Mouse (Mus musculus) layer of hippocampus, postnatal 10 days (tissue): ENCODE data around the gene Rgs17. TPM values are rescaled to one million over a fixed set of nuclear protein-coding genes. Genes with fewer than 3 reads are reported as not detected.

ENCODE experiments used
- DNase-seq, 2 experiments: peaks; one replicate each; pipeline ENCODE4 v3.0.0; 2021; ENCODE audit warnings: low spot score in 2 of 2
- total RNA-seq, 2 experiments: library from RNA; stranded (reverse); gene quantifications; 2 replicates each; pipeline ENCODE4 v1.2.3; 2021

Rgs17 gene
- total RNA-seq, 2 experiments from 2014 or later = 45.1 to 46.5 TPM

- DNase-seq = peak in 1 of 2 experiments; percentile 46
Observed at GRCm38 (mm10) chr10:5824779-5825178, 97.4 kb downstream of the Rgs17 start.

- DNase-seq = peak; percentile 93 to 95
Observed at GRCm38 (mm10) chr10:5823740-5824491, 98.3 kb downstream of the Rgs17 start, which contains the start of gene Mtrf1l. Gene Mtrf1l (minus strand): TSS chr10:5823910.

GRCm38 (mm10) chr10:5823291-5823739 lies 98.9 kb downstream of the Rgs17 start:
- DNase-seq = peak; percentile 40 to 58

GRCm38 (mm10) chr10:5818772-5819171 lies 103.4 kb downstream of the Rgs17 start:
- no peak for DNase-seq

- DNase-seq = no peak
Observed at GRCm38 (mm10) chr10:5815968-5816367, 106.2 kb downstream of the Rgs17 start.

GRCm38 (mm10) chr10:5813724-5814123 lies 108.5 kb downstream of the Rgs17 start:
- no peak for DNase-seq

GRCm38 (mm10) chr10:5807683-5808082 lies 114.5 kb downstream of the Rgs17 start:
- no peak for DNase-seq

GRCm38 (mm10) chr10:5806996-5807395 lies 115.2 kb downstream of the Rgs17 start:
- no peak for DNase-seq

- DNase-seq = peak in 1 of 2 experiments; percentile 25
Observed at GRCm38 (mm10) chr10:5806416-5806815, 115.8 kb downstream of the Rgs17 start.

GRCm38 (mm10) chr10:5805731-5806307 lies 116.4 kb downstream of the Rgs17 start:
- DNase-seq = peak; percentile 93 to 96

- DNase-seq = peak; percentile 97 to 98
Observed at GRCm38 (mm10) chr10:5805243-5805730, 116.9 kb downstream of the Rgs17 start, which contains the start of gene Fbxo5. Gene Fbxo5 (minus strand): TSS chr10:5805600.

GRCm38 (mm10) chr10:5804691-5805156 lies 117.5 kb downstream of the Rgs17 start:
- DNase-seq = peak in 1 of 2 experiments; percentile 23

- DNase-seq = no peak
Observed at GRCm38 (mm10) chr10:5803739-5804138, 118.5 kb downstream of the Rgs17 start.

- no peak for DNase-seq
Observed at GRCm38 (mm10) chr10:5802866-5803265, 119.3 kb downstream of the Rgs17 start.

- no peak for DNase-seq
Observed at GRCm38 (mm10) chr10:5800490-5800889, 121.7 kb downstream of the Rgs17 start.

- DNase-seq = no peak
Observed at GRCm38 (mm10) chr10:5798069-5798468, 124.1 kb downstream of the Rgs17 start.

GRCm38 (mm10) chr10:5790657-5791056 lies 131.5 kb downstream of the Rgs17 start:
- peak; percentile 76 to 81 for DNase-seq

GRCm38 (mm10) chr10:5786923-5787322 lies 135.3 kb downstream of the Rgs17 start:
- DNase-seq = peak; percentile 36 to 52
